Mouse (Mus musculus) limb, embryonic 10.5 days (tissue): ENCODE data around the gene Card6. TPM values are rescaled to one million over a fixed set of nuclear protein-coding genes. Genes with fewer than 3 reads are reported as not detected.

ENCODE experiments used
- DNase-seq: peaks from one replicate; pipeline ENCODE4 v3.0.0-alpha.2; 2017; ENCODE audit warnings: low spot score
- H3K27ac ChIP-seq: fragments of 300-500 bp; sonication (generic); 2 replicates; pipeline ENCODE4 v1.5.1; 2016; ENCODE audit warnings: mild to moderate bottlenecking
- H3K27me3 ChIP-seq: fragments of 300-500 bp; sonication (generic); 2 replicates; pipeline ENCODE4 v1.6.1; 2016; ENCODE audit warnings: low read depth, mild to moderate bottlenecking; ENCODE audit not compliant: poor library complexity, severe bottlenecking
- H3K36me3 ChIP-seq: fragments of 300-500 bp; sonication (generic); 2 replicates; pipeline ENCODE4 v1.6.1; 2016; ENCODE audit warnings: mild to moderate bottlenecking, moderate library complexity
- H3K4me1 ChIP-seq: fragments of 300-500 bp; sonication (generic); 2 replicates; pipeline ENCODE4 v1.6.1; 2016
- H3K4me3 ChIP-seq: fragments of 300-500 bp; sonication (generic); 2 replicates; pipeline ENCODE4 v1.5.1; 2016; ENCODE audit warnings: mild to moderate bottlenecking, moderate library complexity
- H3K9me3 ChIP-seq: fragments of 300-500 bp; sonication (generic); replicated peaks from 2 replicates; pipeline ENCODE4 v1.6.1; 2016; ENCODE audit warnings: mild to moderate bottlenecking
- WGBS: fragments of 180-500 bp; shearing (Covaris S2); methylation state at CpG from one replicate; pipeline ENCODE4 v1.1.7; 2016; 5-methylcytosine and 5-hydroxymethylcytosine counted together
- polyA plus RNA-seq: library from polyadenylated mRNA; unstranded; fragments of >200 nt; fragmentation: Nextera tagmentation; extraction: Ambion mirVana; gene quantifications from 2 replicates; pipeline ENCODE4 v1.2.1, GENCODE M21; 2016

Card6 gene
- polyA plus RNA-seq, 1 experiment from 2014 or later, result 0.95 TPM

- WGBS, result 81% methylated on average over 11 of the region's 11 CpGs
- Histone ChIP-seq H3K36me3 (no peaks in the 10 kb centered on the region), H3K27me3 (no peaks in the 10 kb centered on the region), H3K9me3 (no peaks in the 10 kb centered on the region), H3K4me3 (no peak overlapping the region), H3K4me1 (no peaks in the 10 kb centered on the region), H3K27ac (no peak overlapping the region)
- DNase-seq, result no peak
Observed at GRCm38 (mm10) chr15:5095534-5096301, 12.6 kb downstream of the Card6 start.

GRCm38 (mm10) chr15:5090131-5090530 is 18.2 kb downstream of the Card6 start:
- no peaks in the 10 kb centered on the region for H3K36me3 ChIP-seq
- H3K27ac ChIP-seq, result no peak overlapping the region
- no peaks in the 10 kb centered on the region for H3K27me3 ChIP-seq
- DNase-seq, result no peak
- H3K4me3 ChIP-seq, result no peak overlapping the region
- no peaks in the 10 kb centered on the region for H3K9me3 ChIP-seq
- peaks cover 9% of the 10 kb centered on the region; the same call in 1 of the 2 replicates for H3K4me1 ChIP-seq
- 96% methylated on average over 10 of the region's 10 CpGs for WGBS

GRCm38 (mm10) chr15:5088850-5089608 is 19.3 kb downstream of the Card6 start:
- 67% methylated on average over 7 of the region's 7 CpGs for WGBS
- no peak overlapping the region for H3K27ac ChIP-seq
- no peaks in the 10 kb centered on the region for H3K9me3 ChIP-seq
- no peaks in the 10 kb centered on the region for H3K36me3 ChIP-seq
- H3K27me3 ChIP-seq, result no peaks in the 10 kb centered on the region
- no peak overlapping the region for H3K4me3 ChIP-seq
- DNase-seq, result no peak
- H3K4me1 ChIP-seq, result peaks cover 9% of the 10 kb centered on the region; the same call in 1 of the 2 replicates

GRCm38 (mm10) chr15:5086162-5086561 is 22.2 kb downstream of the Card6 start:
- Histone ChIP-seq H3K27me3 (no peaks in the 10 kb centered on the region), H3K4me1 (peaks cover 9% of the 10 kb centered on the region; the same call in 1 of the 2 replicates), H3K9me3 (no peaks in the 10 kb centered on the region), H3K4me3 (no peak overlapping the region), H3K27ac (no peak overlapping the region), H3K36me3 (no peaks in the 10 kb centered on the region)
- 24% methylated on average over 2 of the region's 2 CpGs for WGBS
- no peak for DNase-seq

- Histone ChIP-seq H3K4me1 (no peaks in the 10 kb centered on the region), H3K9me3 (no peaks in the 10 kb centered on the region), H3K27me3 (no peaks in the 10 kb centered on the region), H3K4me3 (no peak overlapping the region), H3K27ac (no peak overlapping the region), H3K36me3 (no peaks in the 10 kb centered on the region)
- WGBS, result 73% methylated on average over 1 of the region's 1 CpGs
- no peak for DNase-seq
Observed at GRCm38 (mm10) chr15:5081235-5081634, 27.1 kb downstream of the Card6 start.

GRCm38 (mm10) chr15:5068801-5069518 is 39.4 kb downstream of the Card6 start:
- Histone ChIP-seq H3K27me3 (no peaks in the 10 kb centered on the region), H3K4me3 (no peak overlapping the region), H3K27ac (no peak overlapping the region), H3K9me3 (no peaks in the 10 kb centered on the region), H3K36me3 (no peaks in the 10 kb centered on the region), H3K4me1 (no peaks in the 10 kb centered on the region)
- peak; percentile 53 for DNase-seq
- WGBS, result 63% methylated on average over 15 of the region's 15 CpGs

- Histone ChIP-seq H3K9me3 (no peaks in the 10 kb centered on the region), H3K27ac (no peak within 1 kb of the TSS), H3K4me1 (no peaks in the 10 kb centered on the region), H3K36me3 (no peaks in the 10 kb centered on the region), H3K4me3 (no peak within 1 kb of the TSS), H3K27me3 (no peaks in the 10 kb centered on the region)
- DNase-seq, result no peak
Observed at GRCm38 (mm10) chr15:5063635-5064034, 44.7 kb downstream of the Card6 start, which contains the start of gene C7. C7 (minus strand) TSS chr15:5063740.

Other genes with a start within 250 kb of the Card6 start
- not detected in 2 replicates for gene Mroh2b, start 209.8 kb downstream of the Card6 start, polyA plus RNA-seq
- 0.05 TPM in 1 of 2 replicates, not detected in the other for gene C7, start 44.8 kb downstream of the Card6 start, polyA plus RNA-seq
- 460 and 572 TPM in 2 replicates for gene Rpl37, start 8.1 kb upstream of the Card6 start, polyA plus RNA-seq
- gene Prkaa1, start 35.3 kb upstream of the Card6 start, polyA plus RNA-seq, result 15.0 and 16.2 TPM in 2 replicates
- 35.4 and 37.2 TPM in 2 replicates for gene Ttc33, start 77.0 kb upstream of the Card6 start, polyA plus RNA-seq
- 0.84 and 1.4 TPM in 2 replicates for gene Ptger4, start 135.6 kb upstream of the Card6 start, polyA plus RNA-seq